Mouse (Mus musculus): ENCODE data around the gene Zfhx3. TPM values are rescaled to one million over a fixed set of nuclear protein-coding genes. Genes with fewer than 3 reads are reported as not detected.

Gene Zfhx3
- polyA plus RNA-seq, 1 experiment from 2014 or later, result 8.4 TPM

GRCm38 (mm10) chr8:108378036-108378435 is 435.6 kb downstream of the Zfhx3 start:
- WGBS (ENCODE audit: insufficient replicate concordance), result 88% methylated on average over 2 of the region's 2 CpGs
- no peaks in the 10 kb centered on the region for H3K27me3 ChIP-seq (ENCODE audit: control insufficient read depth, insufficient read depth, low read length)
- no peak overlapping the region for H3K4me2 ChIP-seq
- H3K27ac ChIP-seq (ENCODE audit: low read depth, low read length), result no peak overlapping the region
- no peak overlapping the region for H3K9ac ChIP-seq (ENCODE audit: low read depth, low read length)
- no peaks in the 10 kb centered on the region for H3K9me3 ChIP-seq (replicated peaks; ENCODE audit: control insufficient read depth, low read length)
- no peaks in the 10 kb centered on the region for H3K36me3 ChIP-seq (ENCODE audit: control insufficient read depth, insufficient read depth, low read length)
- H3K4me1 ChIP-seq (ENCODE audit: control insufficient read depth, insufficient read depth, low read length), result no peaks in the 10 kb centered on the region
- ATAC-seq (replicated peaks; ENCODE audit: insufficient number of reproducible peaks, low FRiP score, low TSS enrichment), result no peak
- no peak overlapping the region for H3K4me3 ChIP-seq (ENCODE audit: low read depth, low read length)

DNA sequence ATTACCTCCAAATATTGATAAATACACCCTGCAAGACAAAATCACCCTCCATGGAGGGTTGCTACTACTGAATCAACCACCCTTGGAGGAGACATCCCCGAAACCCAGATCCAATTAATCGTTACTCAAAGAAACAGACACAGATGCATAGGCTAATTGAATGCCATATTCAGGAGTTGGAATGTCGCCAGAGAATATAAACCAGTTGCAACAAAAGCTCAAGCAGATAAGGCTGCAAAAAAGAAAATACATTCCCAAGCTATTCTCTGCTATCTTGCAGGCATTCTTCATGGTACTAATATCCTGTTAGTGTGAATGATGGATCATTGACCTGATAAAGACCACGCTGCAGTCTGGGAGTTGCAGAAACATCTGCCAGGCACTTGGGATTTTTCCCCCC is 440.7 kb downstream of the Zfhx3 start:
- no peak overlapping the region for H3K4me3 ChIP-seq (ENCODE audit: low read depth, low read length)
- H3K4me1 ChIP-seq (ENCODE audit: control insufficient read depth, insufficient read depth, low read length), result no peaks in the 10 kb centered on the region
- no peaks in the 10 kb centered on the region; the same call in 1 of the 2 replicates for H3K27me3 ChIP-seq (ENCODE audit: control insufficient read depth, insufficient read depth, low read length)
- H3K9ac ChIP-seq (ENCODE audit: low read depth, low read length), result no peak overlapping the region
- no peak overlapping the region for H3K4me2 ChIP-seq
- H3K36me3 ChIP-seq (ENCODE audit: control insufficient read depth, insufficient read depth, low read length), result no peaks in the 10 kb centered on the region
- ATAC-seq (replicated peaks; ENCODE audit: insufficient number of reproducible peaks, low FRiP score, low TSS enrichment), result no peak
- H3K9me3 ChIP-seq (replicated peaks; ENCODE audit: control insufficient read depth, low read length), result no peaks in the 10 kb centered on the region
- no peak overlapping the region for H3K27ac ChIP-seq (ENCODE audit: low read depth, low read length)
- WGBS (ENCODE audit: insufficient replicate concordance), result 57% methylated on average over 4 of the region's 4 CpGs

GRCm38 (mm10) chr8:108387160-108387912 is 444.9 kb downstream of the Zfhx3 start:
- no peak overlapping the region for H3K4me3 ChIP-seq (ENCODE audit: low read depth, low read length)
- WGBS (ENCODE audit: insufficient replicate concordance), result 44% methylated on average over 22 of the region's 22 CpGs

DNA sequence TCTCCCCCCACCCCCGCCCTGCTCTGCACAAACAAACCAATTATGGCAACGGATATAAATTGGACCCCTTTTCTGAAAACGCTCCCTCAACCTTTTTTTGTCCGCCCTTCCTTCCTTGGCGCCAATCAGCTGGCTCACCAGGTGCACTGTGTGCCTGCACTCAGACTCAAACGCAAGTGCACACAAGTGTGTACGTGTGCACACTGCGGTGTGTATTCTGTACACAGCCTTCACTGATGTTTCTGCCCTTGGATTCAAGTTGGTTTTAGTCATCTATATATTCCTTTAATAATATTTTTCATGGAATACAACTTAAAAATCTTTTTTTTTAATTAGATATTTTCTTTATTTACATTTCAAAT is 445.4 kb downstream of the Zfhx3 start:
- no peak for ATAC-seq (replicated peaks; ENCODE audit: insufficient number of reproducible peaks, low FRiP score, low TSS enrichment)
- H3K4me2 ChIP-seq, result no peak overlapping the region
- no peaks in the 10 kb centered on the region for H3K9me3 ChIP-seq (replicated peaks; ENCODE audit: control insufficient read depth, low read length)
- no peak overlapping the region for H3K27ac ChIP-seq (ENCODE audit: low read depth, low read length)
- H3K36me3 ChIP-seq (ENCODE audit: control insufficient read depth, insufficient read depth, low read length), result no peaks in the 10 kb centered on the region
- H3K4me1 ChIP-seq (ENCODE audit: control insufficient read depth, insufficient read depth, low read length), result no peaks in the 10 kb centered on the region
- WGBS (ENCODE audit: insufficient replicate concordance), result 85% methylated on average over 8 of the region's 8 CpGs
- no peaks in the 10 kb centered on the region; the same call in 1 of the 2 replicates for H3K27me3 ChIP-seq (ENCODE audit: control insufficient read depth, insufficient read depth, low read length)
- H3K9ac ChIP-seq (ENCODE audit: low read depth, low read length), result no peak overlapping the region
- no peak overlapping the region for H3K4me3 ChIP-seq (ENCODE audit: low read depth, low read length)

More at GRCm38 (mm10) chr8:108387160-108387912, 444.9 kb downstream of the Zfhx3 start:
- Histone ChIP-seq H3K36me3 (ENCODE audit: control insufficient read depth, insufficient read depth, low read length) (no peaks in the 10 kb centered on the region), H3K4me2 (0 out of 2 replicates have a peak overlapping the region, but pooled peaks have one; percentile 11), H3K27ac (ENCODE audit: low read depth, low read length) (no peak overlapping the region), H3K4me1 (ENCODE audit: control insufficient read depth, insufficient read depth, low read length) (no peaks in the 10 kb centered on the region), H3K27me3 (ENCODE audit: control insufficient read depth, insufficient read depth, low read length) (no peaks in the 10 kb centered on the region; the same call in 1 of the 2 replicates), H3K9ac (ENCODE audit: low read depth, low read length) (no peak overlapping the region), H3K9me3 (replicated peaks; ENCODE audit: control insufficient read depth, low read length) (no peaks in the 10 kb centered on the region)
- ATAC-seq (replicated peaks; ENCODE audit: insufficient number of reproducible peaks, low FRiP score, low TSS enrichment), result no peak

GRCm38 (mm10) chr8:108392909-108393308 is 450.5 kb downstream of the Zfhx3 start:
- H3K9me3 ChIP-seq (replicated peaks; ENCODE audit: control insufficient read depth, low read length), result no peaks in the 10 kb centered on the region
- H3K4me2 ChIP-seq, result no peak overlapping the region
- no peak overlapping the region for H3K27ac ChIP-seq (ENCODE audit: low read depth, low read length)
- WGBS (ENCODE audit: insufficient replicate concordance), result 55% methylated on average over 9 of the region's 9 CpGs
- no peaks in the 10 kb centered on the region for H3K36me3 ChIP-seq (ENCODE audit: control insufficient read depth, insufficient read depth, low read length)
- no peak overlapping the region for H3K9ac ChIP-seq (ENCODE audit: low read depth, low read length)
- H3K4me1 ChIP-seq (ENCODE audit: control insufficient read depth, insufficient read depth, low read length), result no peaks in the 10 kb centered on the region
- no peaks in the 10 kb centered on the region for H3K27me3 ChIP-seq (ENCODE audit: control insufficient read depth, insufficient read depth, low read length)
- ATAC-seq (replicated peaks; ENCODE audit: insufficient number of reproducible peaks, low FRiP score, low TSS enrichment), result no peak
- H3K4me3 ChIP-seq (ENCODE audit: low read depth, low read length), result no peak overlapping the region

- Histone ChIP-seq H3K4me2 (no peak overlapping the region), H3K27ac (ENCODE audit: low read depth, low read length) (no peak overlapping the region)
- ATAC-seq (replicated peaks; ENCODE audit: insufficient number of reproducible peaks, low FRiP score, low TSS enrichment), result no peak
Measured at GRCm38 (mm10) chr8:108402149-108402548, 459.7 kb downstream of the Zfhx3 start.

DNA sequence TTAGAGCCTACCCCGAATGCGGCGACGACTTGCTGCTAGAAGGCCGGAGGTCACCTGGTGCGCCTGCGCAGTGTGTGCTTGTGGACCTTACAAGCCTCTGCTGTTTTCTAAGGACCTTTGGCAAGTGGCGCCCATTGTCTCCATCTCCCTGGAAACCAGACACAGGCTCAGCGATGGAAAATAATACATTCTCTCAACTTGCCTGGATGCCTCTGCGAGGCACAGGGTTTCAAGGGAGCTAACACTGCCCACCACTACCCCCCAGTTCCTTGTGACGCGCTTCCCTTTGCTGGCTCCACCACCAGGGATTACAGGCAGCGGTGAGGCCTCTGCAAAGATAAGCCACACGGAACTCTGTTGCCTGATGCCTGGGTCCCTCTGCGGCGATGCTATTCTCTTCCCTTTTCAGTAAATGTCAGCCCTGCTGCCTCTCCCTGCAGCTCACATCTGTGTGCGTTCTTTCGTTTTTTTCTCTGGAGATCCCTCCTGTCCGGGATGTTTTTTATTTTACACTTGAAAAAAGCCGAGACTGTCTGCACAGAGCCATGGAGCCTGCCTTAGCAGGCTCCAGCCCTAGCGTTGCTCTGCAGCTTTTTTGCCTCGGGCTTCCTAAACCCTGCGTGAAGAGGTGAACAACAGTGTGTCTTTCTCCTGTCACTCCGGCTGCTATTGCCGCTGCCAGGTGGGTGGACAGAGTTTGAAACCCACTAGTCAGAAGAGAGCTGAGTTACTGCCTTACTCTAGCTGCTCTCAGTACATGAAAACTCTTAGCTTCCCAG is 464.5 kb downstream of the Zfhx3 start:
- peak overlapping the region; percentile 47 for H3K9ac ChIP-seq (ENCODE audit: low read depth, low read length)
- no peaks in the 10 kb centered on the region for H3K36me3 ChIP-seq (ENCODE audit: control insufficient read depth, insufficient read depth, low read length)
- no peaks in the 10 kb centered on the region for H3K9me3 ChIP-seq (replicated peaks; ENCODE audit: control insufficient read depth, low read length)
- H3K27ac ChIP-seq (ENCODE audit: low read depth, low read length), result no peak overlapping the region
- peak overlapping the region; percentile 52 for H3K4me2 ChIP-seq
- no peak overlapping the region for H3K4me3 ChIP-seq (ENCODE audit: low read depth, low read length)
- ATAC-seq (replicated peaks; ENCODE audit: insufficient number of reproducible peaks, low FRiP score, low TSS enrichment), result no peak
- peaks cover 6% of the 10 kb centered on the region; the same call in 1 of the 2 replicates for H3K4me1 ChIP-seq (ENCODE audit: control insufficient read depth, insufficient read depth, low read length)
- H3K27me3 ChIP-seq (ENCODE audit: control insufficient read depth, insufficient read depth, low read length), result no peaks in the 10 kb centered on the region
- WGBS (ENCODE audit: insufficient replicate concordance), result 48% methylated on average over 25 of the region's 25 CpGs

More at GRCm38 (mm10) chr8:108402149-108402548, 459.7 kb downstream of the Zfhx3 start:
- H3K4me3 ChIP-seq (ENCODE audit: low read depth, low read length), result no peak overlapping the region
- no peak overlapping the region for H3K9ac ChIP-seq (ENCODE audit: low read depth, low read length)
- WGBS (ENCODE audit: insufficient replicate concordance), result 71% methylated on average over 9 of the region's 9 CpGs
- peaks cover 6% of the 10 kb centered on the region; the same call in 1 of the 2 replicates for H3K4me1 ChIP-seq (ENCODE audit: control insufficient read depth, insufficient read depth, low read length)
- no peaks in the 10 kb centered on the region for H3K27me3 ChIP-seq (ENCODE audit: control insufficient read depth, insufficient read depth, low read length)
- H3K9me3 ChIP-seq (replicated peaks; ENCODE audit: control insufficient read depth, low read length), result no peaks in the 10 kb centered on the region
- H3K36me3 ChIP-seq (ENCODE audit: control insufficient read depth, insufficient read depth, low read length), result no peaks in the 10 kb centered on the region

DNA sequence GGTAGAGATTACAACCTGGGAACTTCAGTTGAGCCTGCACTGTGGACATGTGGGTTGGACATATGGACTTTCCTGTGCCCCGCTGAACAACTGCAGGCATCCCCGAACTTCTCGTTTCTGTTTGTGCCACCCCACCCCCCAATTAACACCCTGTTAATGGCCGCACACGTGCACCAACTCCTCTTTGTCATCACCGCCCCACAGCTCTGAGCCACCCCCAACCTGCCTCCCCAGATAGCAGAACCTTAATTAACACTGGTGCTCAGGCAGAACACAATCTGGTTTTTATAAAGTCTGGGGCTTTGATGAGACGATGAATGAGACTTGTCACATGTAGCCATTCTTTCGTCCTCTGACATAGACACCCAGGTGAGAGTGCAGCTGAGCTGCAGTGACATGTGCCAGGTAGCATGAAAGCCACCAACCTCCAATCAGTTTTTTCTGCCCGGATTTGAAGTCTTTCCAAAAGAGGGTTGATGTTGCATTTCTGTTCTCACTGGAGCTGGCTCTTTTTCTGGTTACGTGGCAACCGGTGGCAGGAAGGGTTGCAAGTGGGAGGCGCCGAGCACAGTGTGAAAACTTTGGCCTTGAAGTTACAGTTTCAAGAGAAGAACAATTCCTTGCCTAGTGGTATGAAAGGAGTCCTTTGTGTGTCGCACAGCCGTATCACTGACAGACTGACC is 476.9 kb downstream of the Zfhx3 start:
- WGBS (ENCODE audit: insufficient replicate concordance), result 67% methylated on average over 15 of the region's 15 CpGs
- ATAC-seq (replicated peaks; ENCODE audit: insufficient number of reproducible peaks, low FRiP score, low TSS enrichment), result no peak
- Histone ChIP-seq H3K4me2 (no peak overlapping the region), H3K9me3 (replicated peaks; ENCODE audit: control insufficient read depth, low read length) (no peaks in the 10 kb centered on the region), H3K4me1 (ENCODE audit: control insufficient read depth, insufficient read depth, low read length) (no peaks in the 10 kb centered on the region), H3K27me3 (ENCODE audit: control insufficient read depth, insufficient read depth, low read length) (no peaks in the 10 kb centered on the region), H3K9ac (ENCODE audit: low read depth, low read length) (no peak overlapping the region), H3K4me3 (ENCODE audit: low read depth, low read length) (no peak overlapping the region), H3K36me3 (ENCODE audit: control insufficient read depth, insufficient read depth, low read length) (no peaks in the 10 kb centered on the region), H3K27ac (ENCODE audit: low read depth, low read length) (no peak overlapping the region)
